Mouse (Mus musculus) pancreas, adult 10 weeks (tissue): ENCODE measurements around the gene Snapc5. TPM values are rescaled to one million over a fixed set of nuclear protein-coding genes. Genes with fewer than 3 reads are reported as not detected.

Experiments used
- polyA plus RNA-seq: library from polyadenylated mRNA; stranded (reverse); fragments of 350-450 nt; fragmentation: Illumina TruSeq; extraction: RNeasy Lipid Tissue Mini Kit (QIAGEN cat#74804); gene quantifications from one replicate; pipeline ENCODE4 v1.2.3, GENCODE M21; 2015; ENCODE audit warnings: low read depth, low replicate concordance; ENCODE audit not compliant: insufficient read depth

The Snapc5 gene
- polyA plus RNA-seq: 10.0 TPM

DNA sequence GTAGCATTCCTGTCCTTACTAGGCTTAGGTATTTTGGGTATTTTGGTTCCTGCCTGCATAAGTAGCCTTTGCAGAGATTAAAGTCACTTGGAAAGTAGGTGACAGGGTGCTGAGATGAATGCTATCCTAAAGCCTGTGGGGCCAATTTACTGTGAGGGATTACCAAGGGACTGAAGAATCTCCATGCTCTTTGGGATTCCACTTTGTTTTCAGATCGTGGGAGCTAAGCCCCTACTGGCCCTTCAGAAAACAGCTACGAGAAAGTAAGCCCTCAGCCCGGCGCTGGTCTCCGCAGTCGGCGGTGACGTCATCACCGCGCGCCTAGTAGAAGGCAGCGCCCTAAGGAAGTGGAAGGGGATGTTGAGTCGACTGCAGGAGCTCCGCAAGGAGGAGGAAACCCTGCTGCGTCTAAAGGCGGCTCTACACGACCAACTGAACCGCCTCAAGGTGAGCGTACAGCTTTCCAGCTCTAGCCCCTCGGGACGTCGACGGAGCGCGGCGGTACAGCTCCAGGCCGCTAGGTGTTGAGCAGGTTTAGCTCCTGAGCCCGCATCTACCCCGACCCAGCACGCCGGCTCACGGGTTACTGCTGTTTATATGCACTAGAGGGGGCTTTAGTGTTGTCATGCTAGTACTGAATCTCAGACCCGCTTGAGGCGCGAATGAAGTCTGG is at the start of gene Snapc5:
Gene Snapc5 (plus strand): TSS at position 301 of the 673 bp plus-strand sequence.

GRCm38 (mm10) chr9:64172816-64173665 is 6.0 kb upstream of the Snapc5 start, which contains the start of the genes Zwilch and Rpl4:
TSS of gene Zwilch (minus strand) at chr9:64173104.
TSS of gene Rpl4 (plus strand) at chr9:64173375.

Other genes starting within 250 kb of the Snapc5 start
- 4.9 TPM for gene Smad6, start 157.2 kb upstream of the Snapc5 start, polyA plus RNA-seq
- gene Lctl, start 62.1 kb upstream of the Snapc5 start, polyA plus RNA-seq: not detected
- gene Zwilch, start 6.2 kb upstream of the Snapc5 start, polyA plus RNA-seq: not detected
- 399 TPM for gene Rpl4, start 5.9 kb upstream of the Snapc5 start, polyA plus RNA-seq
- not detected for gene Uchl4, start 55.9 kb downstream of the Snapc5 start, polyA plus RNA-seq
- gene Map2k1, start 74.4 kb downstream of the Snapc5 start, polyA plus RNA-seq: 10.1 TPM
- 7.3 TPM for gene Tipin, start 102.3 kb downstream of the Snapc5 start, polyA plus RNA-seq
- 2.8 TPM for gene Dis3l, start 162.0 kb downstream of the Snapc5 start, polyA plus RNA-seq
- not detected for gene Megf11, start 206.4 kb downstream of the Snapc5 start, polyA plus RNA-seq